Mouse (Mus musculus): Measurements from ENCODE around the gene Zfp119a. TPM values are rescaled to one million over a fixed set of nuclear protein-coding genes. Genes with fewer than 3 reads are reported as not detected.

The Zfp119a gene
- polyA plus RNA-seq (2017; shearing (Covaris generic)): 32.1 TPM

DNA sequence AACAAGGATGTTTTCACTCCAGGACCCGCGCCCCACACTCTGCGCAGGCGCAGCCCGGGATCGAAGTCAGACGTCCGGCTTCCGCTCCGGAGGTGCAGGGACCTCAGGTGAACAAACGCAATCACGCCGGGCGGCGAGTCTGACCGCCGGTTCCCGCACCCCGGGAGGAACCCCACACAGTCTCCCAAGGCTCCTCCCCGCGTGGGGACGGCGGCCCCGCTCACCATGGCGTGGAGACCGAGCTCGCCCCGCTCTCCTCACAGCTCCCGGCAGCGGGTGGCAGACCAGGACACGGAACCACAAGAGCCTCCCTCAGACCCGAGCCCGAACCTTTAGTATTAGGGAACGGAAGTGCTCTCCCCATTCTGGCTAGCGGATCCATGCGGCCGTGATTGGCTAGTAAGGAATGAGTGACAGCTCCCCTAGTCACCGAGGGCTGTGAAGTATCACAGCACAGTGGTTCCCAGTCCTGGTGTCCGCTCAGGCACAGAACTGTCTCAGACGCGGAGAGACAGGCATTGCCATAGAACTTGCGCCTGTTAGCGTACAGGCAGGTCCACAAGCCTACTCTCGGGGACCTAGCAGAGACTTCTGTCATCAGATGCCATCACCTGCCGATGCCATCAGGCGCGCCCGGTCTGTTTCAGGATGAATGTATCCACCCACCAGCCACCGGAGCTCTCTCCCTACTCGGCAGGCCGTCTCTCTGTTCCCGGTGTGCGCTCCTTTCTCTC lies at the start of gene Zfp119a:
Zfp119a (minus strand) TSS at position 295 of the 734 bp plus-strand sequence.

Other genes with a start within 250 kb of the Zfp119a start
- 22.4 TPM for gene Pot1b, start 166.3 kb downstream of the Zfp119a start, polyA plus RNA-seq (2017; shearing (Covaris generic))
- gene Adgre4, start 128.9 kb downstream of the Zfp119a start, polyA plus RNA-seq (2017; shearing (Covaris generic)): 3.8 TPM
- 35.2 TPM for gene Zfp959, start 13.2 kb upstream of the Zfp119a start, polyA plus RNA-seq (2017; shearing (Covaris generic))
- gene Zfp119b, start 70.6 kb upstream of the Zfp119a start, polyA plus RNA-seq (2017; shearing (Covaris generic)): 15.8 TPM
- gene Ebi3, start 73.7 kb upstream of the Zfp119a start, polyA plus RNA-seq (2017; shearing (Covaris generic)): 71.8 TPM
- gene Yju2, start 80.2 kb upstream of the Zfp119a start, polyA plus RNA-seq (2017; shearing (Covaris generic)): 38.5 TPM
- not detected for gene Shd, start 91.5 kb upstream of the Zfp119a start, polyA plus RNA-seq (2017; shearing (Covaris generic))
- gene Fsd1, start 107.6 kb upstream of the Zfp119a start, polyA plus RNA-seq (2017; shearing (Covaris generic)): not detected
- 0.45 TPM for gene Stap2, start 126.7 kb upstream of the Zfp119a start, polyA plus RNA-seq (2017; shearing (Covaris generic))
- 50.2 TPM for gene Mpnd, start 126.8 kb upstream of the Zfp119a start, polyA plus RNA-seq (2017; shearing (Covaris generic))
- gene Sh3gl1, start 157.7 kb upstream of the Zfp119a start, polyA plus RNA-seq (2017; shearing (Covaris generic)): 199 TPM
- 0.71 TPM for gene Chaf1a, start 161.5 kb upstream of the Zfp119a start, polyA plus RNA-seq (2017; shearing (Covaris generic))
- gene Ubxn6, start 196.1 kb upstream of the Zfp119a start, polyA plus RNA-seq (2017; shearing (Covaris generic)): 88.2 TPM
- 160 TPM for gene Hdgfl2, start 200.7 kb upstream of the Zfp119a start, polyA plus RNA-seq (2017; shearing (Covaris generic))
- not detected for gene Plin4, start 230.9 kb upstream of the Zfp119a start, polyA plus RNA-seq (2017; shearing (Covaris generic))
- not detected for gene Plin5, start 238.7 kb upstream of the Zfp119a start, polyA plus RNA-seq (2017; shearing (Covaris generic))
- gene Lrg1, start 243.1 kb upstream of the Zfp119a start, polyA plus RNA-seq (2017; shearing (Covaris generic)): not detected

Data from inflammation-experienced regulatory T-cells, adult 16 weeks (primary cell).